Mouse (Mus musculus) G1E (cell line): Measurements from ENCODE around the gene Tmtc4. TPM values are rescaled to one million over a fixed set of nuclear protein-coding genes. Genes with fewer than 3 reads are reported as not detected.

ENCODE experiments used
- ATAC-seq: 2 replicates; pipeline ENCODE4 v1.8.0; 2016; ENCODE audit warnings: mild to moderate bottlenecking; ENCODE audit not compliant: insufficient number of reproducible peaks, poor library complexity, low FRiP score, severe bottlenecking; ENCODE audit errors: extremely low read depth
- DNase-seq: peaks from one replicate; pipeline ENCODE4 v3.0.0; 2012; ENCODE audit warnings: low spot score
- H3K27me3 ChIP-seq: 2 replicates; pipeline ENCODE4 v1.6.1; 2012; ENCODE audit warnings: mild to moderate bottlenecking, low read length, inconsistent platforms; ENCODE audit not compliant: insufficient read depth
- H3K36me3 ChIP-seq: replicated peaks from 2 replicates; pipeline ENCODE3; 2012; ENCODE audit warnings: mild to moderate bottlenecking, inconsistent platforms
- H3K4me1 ChIP-seq: 2 replicates; pipeline ENCODE4 v1.6.1; 2012; ENCODE audit warnings: low read depth, low read length, inconsistent platforms, mixed read lengths; ENCODE audit not compliant: insufficient read depth
- H3K4me3 ChIP-seq: 2 replicates; pipeline ENCODE4 v1.5.1; 2012; ENCODE audit warnings: low read depth, mild to moderate bottlenecking, inconsistent platforms, low read length, moderate library complexity, mixed read lengths
- H3K9me3 ChIP-seq: replicated peaks from 2 replicates; pipeline ENCODE4 v1.6.1; 2012; ENCODE audit warnings: inconsistent platforms
- CTCF ChIP-seq: IDR thresholded peaks from 2 replicates; pipeline ENCODE4 v1.5.1; 2012; ENCODE audit warnings: low read depth, low read length, inconsistent platforms, mixed read lengths
- GATA1 ChIP-seq: IDR thresholded peaks from 2 replicates; pipeline ENCODE4 v1.6.1; 2012; ENCODE audit warnings: borderline replicate concordance, low read length, inconsistent platforms, mixed read lengths
- GATA2 ChIP-seq: IDR thresholded peaks from 2 replicates; pipeline ENCODE4 v1.6.1; 2012; ENCODE audit warnings: low read depth, low read length, inconsistent platforms, borderline replicate concordance
- POLR2AphosphoS5 ChIP-seq: IDR thresholded peaks from 2 replicates; pipeline ENCODE4 v1.6.1; 2012; ENCODE audit warnings: low read depth, low read length, inconsistent platforms; ENCODE audit not compliant: insufficient replicate concordance
- TAL1 ChIP-seq: conservative IDR thresholded peaks from 2 replicates; pipeline ENCODE4 v1.6.1; 2012; ENCODE audit warnings: low read depth, low read length, inconsistent platforms, mixed read lengths
- polyA plus RNA-seq: library from polyadenylated mRNA; stranded (reverse); fragments of >175 nt; gene quantifications from 2 replicates; pipeline ENCODE4 v1.2.3, GENCODE M21; 2012
- total RNA-seq, 2 experiments: library from RNA; stranded (forward) in 1 of 2; stranded (reverse) in 1 of 2; fragments of 200-1000 nt in 1 of 2; fragments of >200 nt in 1 of 2; fragmentation: Nextera tagmentation in 1 of 2; gene quantifications; 2 replicates each; pipeline ENCODE4 v1.2.3; 2014 to 2017

Gene Tmtc4
- total RNA-seq (2014; fragmentation: Nextera tagmentation) (9.6 and 13.0 TPM in 2 replicates), total RNA-seq (2017) (12.6 TPM in 2 replicates), polyA plus RNA-seq (0.91 and 0.96 TPM in 2 replicates)

- Histone ChIP-seq H3K4me3 (peak within 1 kb of the TSS; percentile 79), H3K4me1 (peaks cover 18% of the 10 kb centered on the region), H3K9me3 (no peaks in the 10 kb centered on the region), H3K27me3 (peaks cover 3% of the 10 kb centered on the region), H3K36me3 (no peaks in the 10 kb centered on the region)
- DNase-seq (peak; percentile 100), ATAC-seq (peak; percentile 95)
- no peak for TF ChIP-seq CTCF
- TF ChIP-seq TAL1, result no peak
- no peak for TF ChIP-seq GATA2
- no peak for TF ChIP-seq GATA1
- TF ChIP-seq POLR2AphosphoS5, result no peak
Measured at GRCm38 (mm10) chr14:122983226-122984215, at the start of gene Tmtc4. TSS of gene Tmtc4 (minus strand) at chr14:122984035.

- H3K9me3 ChIP-seq, result no peaks in the 10 kb centered on the region
- no peaks in the 10 kb centered on the region; the same call in 1 of the 2 replicates for H3K27me3 ChIP-seq
- no peak for ATAC-seq
- no peak for DNase-seq
- no peaks in the 10 kb centered on the region for H3K36me3 ChIP-seq
- H3K4me3 ChIP-seq, result no peak overlapping the region
- H3K4me1 ChIP-seq, result no peaks in the 10 kb centered on the region
- TF ChIP-seq POLR2AphosphoS5 (no peak), TAL1 (no peak), CTCF (no peak), GATA2 (no peak), GATA1 (no peak)
Measured at GRCm38 (mm10) chr14:123032435-123032834, 48.6 kb upstream of the Tmtc4 start.

GRCm38 (mm10) chr14:123027876-123028275 lies 44.0 kb upstream of the Tmtc4 start:
- Histone ChIP-seq H3K27me3 (no peaks in the 10 kb centered on the region), H3K4me3 (no peak overlapping the region), H3K9me3 (no peaks in the 10 kb centered on the region), H3K36me3 (no peaks in the 10 kb centered on the region), H3K4me1 (no peaks in the 10 kb centered on the region)
- DNase-seq, result no peak
- no peak for TF ChIP-seq GATA2
- TF ChIP-seq GATA1, result no peak
- TF ChIP-seq CTCF, result no peak
- no peak for TF ChIP-seq TAL1
- no peak for TF ChIP-seq POLR2AphosphoS5
- ATAC-seq, result no peak

GRCm38 (mm10) chr14:123022981-123023380 lies 39.1 kb upstream of the Tmtc4 start:
- no peaks in the 10 kb centered on the region for H3K9me3 ChIP-seq
- TF ChIP-seq TAL1 (no peak), GATA2 (no peak), CTCF (no peak), GATA1 (no peak), POLR2AphosphoS5 (no peak)
- no peak for DNase-seq
- H3K36me3 ChIP-seq, result no peaks in the 10 kb centered on the region
- no peak overlapping the region for H3K4me3 ChIP-seq
- no peaks in the 10 kb centered on the region for H3K4me1 ChIP-seq
- no peak for ATAC-seq
- no peaks in the 10 kb centered on the region for H3K27me3 ChIP-seq

- Histone ChIP-seq H3K9me3 (no peaks in the 10 kb centered on the region), H3K27me3 (no peaks in the 10 kb centered on the region), H3K4me1 (no peaks in the 10 kb centered on the region), H3K36me3 (no peaks in the 10 kb centered on the region), H3K4me3 (no peak overlapping the region)
- no peak for DNase-seq
- ATAC-seq, result no peak
- no peak for TF ChIP-seq GATA1
- TF ChIP-seq GATA2, result no peak
- TF ChIP-seq POLR2AphosphoS5, result no peak
- no peak for TF ChIP-seq TAL1
- no peak for TF ChIP-seq CTCF
Measured at GRCm38 (mm10) chr14:123016310-123016709, 32.5 kb upstream of the Tmtc4 start.

- H3K9me3 ChIP-seq, result no peaks in the 10 kb centered on the region
- no peak for TF ChIP-seq TAL1
- no peak for TF ChIP-seq GATA2
- no peak for TF ChIP-seq GATA1
- TF ChIP-seq CTCF, result no peak
- TF ChIP-seq POLR2AphosphoS5, result no peak
- no peak for DNase-seq
- no peaks in the 10 kb centered on the region for H3K4me1 ChIP-seq
- no peaks in the 10 kb centered on the region for H3K36me3 ChIP-seq
- no peak for ATAC-seq
- H3K4me3 ChIP-seq, result no peak overlapping the region
- H3K27me3 ChIP-seq, result no peaks in the 10 kb centered on the region
Measured at GRCm38 (mm10) chr14:123015687-123016086, 31.9 kb upstream of the Tmtc4 start.
